ENCODE assay signal across 25 mouse cellular contexts in the genomic region with DNA sequence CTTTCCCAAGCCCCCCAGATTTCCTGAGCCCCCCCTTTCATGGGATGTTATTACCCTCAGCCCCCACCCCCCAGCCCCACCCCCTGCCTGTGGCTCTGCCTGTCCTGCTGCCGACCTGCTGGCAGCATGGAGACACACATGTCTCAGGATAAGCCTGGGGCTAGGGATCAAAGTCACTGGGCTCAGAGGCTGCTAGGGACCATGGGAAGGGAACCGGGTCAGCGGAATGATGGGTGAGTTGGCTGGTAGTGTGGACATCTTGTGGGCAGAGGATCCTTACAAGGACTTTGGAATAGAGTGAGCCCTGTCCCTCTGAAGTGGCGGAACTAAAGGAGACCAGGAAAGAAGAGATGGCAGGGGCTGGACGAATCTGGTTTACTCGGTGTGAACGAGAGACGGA. TPM values are rescaled to one million over a fixed set of nuclear protein-coding genes. Genes with fewer than 3 reads are reported as not detected.
A peak's percentile ranks its signal among the peaks of the same experiment; 100 is the strongest.
DNase-seq lines count a peak whose midpoint lies in the region; ATAC-seq and TF ChIP-seq lines count a peak whose summit lies in the region.
"Had no signal": no experiment of that assay in that cellular context is flagged by ENCODE, and none has a peak within 500 bp of the region (broad histone marks: within the 10 kb centered on the region; RNA-seq: fewer than 3 reads in every experiment).

No protein-coding gene starts in this region.

- H3K9me3 ChIP-seq in heart, embryonic 13.5 days, result no peaks in the 10 kb centered on the region
- no peaks in the 10 kb centered on the region for H3K9me3 ChIP-seq in E14TG2a.4 (ENCODE audit: low read length)
- H3K9me3 ChIP-seq in heart, postnatal 0 days (replicated peaks; ENCODE audit: control insufficient read depth, low read length), result no peaks in the 10 kb centered on the region
- H3K9me3 ChIP-seq: forebrain, embryonic 13.5 days; hindbrain, embryonic 12.5 days; limb, embryonic 13.5 days; liver, embryonic 12.5 days; midbrain, embryonic 12.5 days had no signal

- DNase-seq in heart, adult 11 months, result peak; percentile 95
- DNase-seq in heart, postnatal 14 days, result no peak
- no peak for DNase-seq in heart, postnatal 10 days
- DNase-seq in heart, postnatal 0 days (ENCODE audit: low spot score), result no peak
- DNase-seq in adrenal gland, adult 2 months, result no peak
- DNase-seq in left cerebral cortex, adult 2 months (ENCODE audit: extremely low spot score in 1 of 2, low spot score in 2 of 2), result no peak
- DNase-seq: adrenal gland, adult 8-10 months; cerebellum, adult 2 months; cerebellum, postnatal 14 days; gastrocnemius, postnatal 14 days; kidney, adult 11 months; kidney, postnatal 14 days; layer of hippocampus, adult 9-11 months; liver, postnatal 0 days; lung, postnatal 36 days had no signal

- peaks cover 81% of the 10 kb centered on the region for H3K4me1 ChIP-seq in heart, embryonic 13.5 days
- H3K4me1 ChIP-seq in E14TG2a.4 (replicated peaks; ENCODE audit: low read depth, low read length), result peaks cover 31% of the 10 kb centered on the region
- peaks cover 38% of the 10 kb centered on the region for H3K4me1 ChIP-seq in heart, postnatal 0 days (ENCODE audit: control insufficient read depth, insufficient read depth)
- H3K4me1 ChIP-seq: forebrain, embryonic 13.5 days had no signal

- peak overlapping the region; percentile 41 for H3K9ac ChIP-seq in heart, embryonic 13.5 days
- H3K9ac ChIP-seq in heart, postnatal 0 days (replicated peaks; ENCODE audit: low read depth, low read length), result peak overlapping the region; percentile 47; the same call in 1 of the 2 replicates
- H3K9ac ChIP-seq: forebrain, embryonic 13.5 days; hindbrain, embryonic 12.5 days; limb, embryonic 13.5 days; liver, embryonic 12.5 days; liver, postnatal 0 days; midbrain, embryonic 12.5 days had no signal

- TF ChIP-seq EP300 in heart, postnatal 0 days (IDR thresholded peaks at IDR 0.05; ENCODE audit: low read depth), result no peak

- TF ChIP-seq CTCF in E14TG2a.4 (conservative IDR thresholded peaks at IDR 0.05; ENCODE audit: low read length), result no peak
- no peak for TF ChIP-seq CTCF in heart, postnatal 0 days (IDR thresholded peaks at IDR 0.05; ENCODE audit: low read depth)
- no peak for TF ChIP-seq CTCF in left cerebral cortex, adult 2 months (IDR thresholded peaks at IDR 0.05)

- peak overlapping the region; percentile 94 for H3K27ac ChIP-seq in heart, embryonic 13.5 days (replicated peaks)
- H3K27ac ChIP-seq in heart, postnatal 0 days (ENCODE audit: low read depth), result peak overlapping the region; percentile 98
- no peak overlapping the region for H3K27ac ChIP-seq in left cerebral cortex, adult 2 months
- H3K27ac ChIP-seq: forebrain, embryonic 13.5 days; hindbrain, embryonic 12.5 days; hindbrain, postnatal 0 days; liver, embryonic 12.5 days; midbrain, embryonic 12.5 days had no signal

- H3K27me3 ChIP-seq in heart, embryonic 13.5 days (replicated peaks), result 0 out of 2 replicates have a peak, but pooled peaks cover 4% of the 10 kb centered on the region
- peaks cover 20% of the 10 kb centered on the region for H3K27me3 ChIP-seq in E14TG2a.4 (ENCODE audit: insufficient read depth, low read length)
- no peaks in the 10 kb centered on the region for H3K27me3 ChIP-seq in heart, postnatal 0 days (ENCODE audit: control insufficient read depth, insufficient read depth, low read length)
- H3K27me3 ChIP-seq: forebrain, embryonic 13.5 days; hindbrain, embryonic 12.5 days; limb, embryonic 13.5 days had no signal

- peaks cover 21% of the 10 kb centered on the region for H3K36me3 ChIP-seq in heart, embryonic 13.5 days
- peaks cover 24% of the 10 kb centered on the region for H3K36me3 ChIP-seq in E14TG2a.4 (ENCODE audit: insufficient read depth, low read length)
- H3K36me3 ChIP-seq in heart, postnatal 0 days (replicated peaks; ENCODE audit: control insufficient read depth, insufficient read depth, low read length), result peaks cover 14% of the 10 kb centered on the region; the same call in 1 of the 2 replicates
- H3K36me3 ChIP-seq: hindbrain, embryonic 12.5 days; limb, embryonic 13.5 days; liver, embryonic 12.5 days; midbrain, embryonic 12.5 days had no signal

- 52% methylated on average over 8 of the region's 8 CpGs for WGBS in heart, embryonic 13.5 days
- WGBS in heart, postnatal 0 days, result 39% methylated on average over 8 of the region's 8 CpGs

- intact Hi-C loops in heart, postnatal 14 days (cut with DNase I), result no loop called here
- intact Hi-C loops in heart, postnatal 10 days (cut with DNase I), result no loop called here
- intact Hi-C loops in left cerebral cortex, adult 2 months (cut with DNase I), result no loop called here

- no peak overlapping the region for H3K4me3 ChIP-seq in heart, embryonic 13.5 days
- H3K4me3 ChIP-seq in E14TG2a.4 (replicated peaks; ENCODE audit: low read length), result 0 out of 2 replicates have a peak overlapping the region, but pooled peaks have one; percentile 6
- no peak overlapping the region for H3K4me3 ChIP-seq in heart, postnatal 0 days (ENCODE audit: low read depth, low read length)
- no peak overlapping the region for H3K4me3 ChIP-seq in left cerebral cortex, adult 2 months
- H3K4me3 ChIP-seq: forebrain, embryonic 13.5 days; hindbrain, embryonic 12.5 days; limb, embryonic 13.5 days; liver, embryonic 12.5 days; midbrain, embryonic 12.5 days had no signal

- no peak for ATAC-seq in heart, embryonic 13.5 days (ENCODE audit: extremely low read depth, insufficient number of reproducible peaks, low FRiP score, low TSS enrichment)
- no peak for ATAC-seq in heart, postnatal 0 days (ENCODE audit: insufficient read depth, low read depth)
- ATAC-seq: forebrain, embryonic 13.5 days; hindbrain, postnatal 0 days; liver, embryonic 12.5 days; liver, postnatal 0 days had no signal

- H3K4me2 ChIP-seq in heart, embryonic 13.5 days, result peak overlapping the region; percentile 10; the same call in 1 of the 2 replicates
- no peak overlapping the region for H3K4me2 ChIP-seq in heart, postnatal 0 days (ENCODE audit: low read depth, low read length)
- H3K4me2 ChIP-seq: forebrain, embryonic 13.5 days; hindbrain, embryonic 12.5 days; limb, embryonic 13.5 days; liver, embryonic 12.5 days; midbrain, embryonic 12.5 days had no signal

RNA-seq across cellular contexts. Expression of a gene that starts 1.2 kb away (rescaled TPM):
- total RNA-seq in heart, postnatal 14 days (2021), result 1,000 to 10,000 TPM; 7,950 to 8,027 TPM
- polyA plus RNA-seq in heart, embryonic 13.5 days (2015; fragmentation: Nextera tagmentation; extraction: Ambion mirVana), result 5,554 and 6,221 TPM in 2 replicates
- 1,000 to 10,000 TPM; 7,447 to 7,490 TPM for total RNA-seq in heart, postnatal 10 days (2021)
- total RNA-seq in heart, postnatal 0 days (2014; rRNA removed; ENCODE audit: low replicate concordance), result 1,865 and 1,929 TPM in 2 replicates
- polyA plus RNA-seq in heart, postnatal 0 days (2015; fragmentation: Nextera tagmentation; extraction: Ambion mirVana), result 13,184 and 14,025 TPM in 2 replicates
- total RNA-seq in adrenal gland, adult 2 months (2021), result 1 to 10 TPM; 3.1 to 5.7 TPM
- polyA plus RNA-seq in adrenal gland, adult 2 months (2012; rRNA removed), result 0.66 and 1.00 TPM in 2 replicates
- total RNA-seq in left cerebral cortex, adult 2 months (2021), result 1 to 10 TPM; 7.5 to 8.9 TPM
- total RNA-seq: granulocyte monocyte progenitor cell, adult 5-6 weeks; megakaryocyte, adult 5-6 weeks had no signal

RNA-seq across cellular contexts. Expression of a gene that starts 16.6 kb away (rescaled TPM):
- 1 to 10 TPM; 4.9 to 6.0 TPM for total RNA-seq in heart, postnatal 14 days (2021)
- polyA plus RNA-seq in heart, embryonic 13.5 days (2015; fragmentation: Nextera tagmentation; extraction: Ambion mirVana), result 4.0 and 4.4 TPM in 2 replicates
- total RNA-seq in heart, postnatal 10 days (2021), result 10 to 100 TPM in 1 of 2 experiments, 1 to 10 TPM in 1; 9.4 to 10.8 TPM
- total RNA-seq in heart, postnatal 0 days (2014; rRNA removed; ENCODE audit: low replicate concordance), result 4.4 and 32.9 TPM in 2 replicates
- 9.1 and 11.1 TPM in 2 replicates for polyA plus RNA-seq in heart, postnatal 0 days (2015; fragmentation: Nextera tagmentation; extraction: Ambion mirVana)
- total RNA-seq in adrenal gland, adult 2 months (2021), result under 1 TPM; 0.14 to 0.17 TPM
- 0.38 and 0.40 TPM in 2 replicates for polyA plus RNA-seq in adrenal gland, adult 2 months (2012; rRNA removed)
- under 1 TPM; 0.95 to 0.98 TPM for total RNA-seq in left cerebral cortex, adult 2 months (2021)
- total RNA-seq: granulocyte monocyte progenitor cell, adult 5-6 weeks; megakaryocyte, adult 5-6 weeks had no signal

RNA-seq across cellular contexts. Expression of a gene that starts 55.7 kb away (rescaled TPM):
- 10 to 100 TPM; 18.6 to 29.4 TPM for total RNA-seq in heart, postnatal 14 days (2021)
- 3,602 and 4,207 TPM in 2 replicates for polyA plus RNA-seq in heart, embryonic 13.5 days (2015; fragmentation: Nextera tagmentation; extraction: Ambion mirVana)
- total RNA-seq in heart, postnatal 10 days (2021), result 100 to 1,000 TPM; 610 to 792 TPM
- 4,186 and 4,592 TPM in 2 replicates for total RNA-seq in heart, postnatal 0 days (2014; rRNA removed; ENCODE audit: low replicate concordance)
- polyA plus RNA-seq in heart, postnatal 0 days (2015; fragmentation: Nextera tagmentation; extraction: Ambion mirVana), result 4,392 and 4,399 TPM in 2 replicates
- total RNA-seq in adrenal gland, adult 2 months (2021), result not detected
- 0.15 and 0.28 TPM in 2 replicates for polyA plus RNA-seq in adrenal gland, adult 2 months (2012; rRNA removed)
- total RNA-seq in left cerebral cortex, adult 2 months (2021), result 1 to 10 TPM; 1.6 to 1.7 TPM
- total RNA-seq: granulocyte monocyte progenitor cell, adult 5-6 weeks had no signal

Comparison
In these comparisons a context has a peak if more than half of its experiments do, and no peak if none do; other contexts are left out.
1. RNA of a gene that starts 55.7 kb away (total RNA-seq): 4,186 to 4,592 TPM in heart, postnatal 0 days and 610 to 792 TPM in heart, postnatal 10 days; 18.6 to 29.4 TPM in heart, postnatal 14 days, 1.6 to 1.7 TPM in left cerebral cortex, adult 2 months and not detected in adrenal gland, adult 2 months; every median in the first group is over 10 times any median in the second.
2. RNA of a gene that starts 1.2 kb away (total RNA-seq): 7,950 to 8,027 TPM in heart, postnatal 14 days, 7,447 to 7,490 TPM in heart, postnatal 10 days and 1,865 to 1,929 TPM in heart, postnatal 0 days; 7.5 to 8.9 TPM in left cerebral cortex, adult 2 months and 3.1 to 5.7 TPM in adrenal gland, adult 2 months; every median in the first group is over 100 times any median in the second.